Mouse (Mus musculus) kidney, embryonic 14.5 days (tissue): ENCODE measurements around the gene Igf1. TPM values are rescaled to one million over a fixed set of nuclear protein-coding genes. Genes with fewer than 3 reads are reported as not detected.

ENCODE experiments used
- ATAC-seq: fragments of 200-750 bp; cut with Nextera tagmentation; 2 replicates; pipeline ENCODE4 v1.8.0; 2017; ENCODE audit warnings: moderate number of reproducible peaks, mild to moderate bottlenecking, moderate TSS enrichment, moderate library complexity; ENCODE audit not compliant: low FRiP score, low TSS enrichment
- H3K27ac ChIP-seq: fragments of 300-500 bp; sonication (generic); 2 replicates; pipeline ENCODE4 v1.5.1; 2014; ENCODE audit warnings: low read depth, mild to moderate bottlenecking, low read length, moderate library complexity, mixed read lengths
- H3K27me3 ChIP-seq: fragments of 300-500 bp; sonication (generic); 2 replicates; pipeline ENCODE4 v1.6.1; 2014; ENCODE audit warnings: mild to moderate bottlenecking, low read length; ENCODE audit not compliant: control insufficient read depth, insufficient read depth
- H3K36me3 ChIP-seq: fragments of 300-500 bp; sonication (generic); 2 replicates; pipeline ENCODE4 v1.6.1; 2014; ENCODE audit warnings: low read length, mixed read lengths; ENCODE audit not compliant: control insufficient read depth, insufficient read depth
- H3K4me1 ChIP-seq: fragments of 300-500 bp; sonication (generic); 2 replicates; pipeline ENCODE4 v1.6.1; 2014; ENCODE audit warnings: low read length, mixed read lengths; ENCODE audit not compliant: control insufficient read depth, insufficient read depth
- H3K4me2 ChIP-seq: fragments of 300-500 bp; sonication (generic); replicated peaks from 2 replicates; pipeline ENCODE4 v1.6.1; 2014; ENCODE audit warnings: low read depth, mild to moderate bottlenecking, low read length
- H3K4me3 ChIP-seq: fragments of 300-500 bp; sonication (generic); 2 replicates; pipeline ENCODE4 v1.5.1; 2014; ENCODE audit warnings: mild to moderate bottlenecking, low read length
- H3K9ac ChIP-seq: fragments of 300-500 bp; sonication (generic); 2 replicates; pipeline ENCODE4 v1.6.1; 2014; ENCODE audit warnings: low read depth, mild to moderate bottlenecking, low read length, moderate library complexity
- H3K9me3 ChIP-seq: fragments of 300-500 bp; sonication (generic); 2 replicates; pipeline ENCODE4 v1.6.1; 2016; ENCODE audit warnings: low read length; ENCODE audit not compliant: control insufficient read depth
- WGBS: fragments of 180-500 bp; shearing (Covaris S2); extraction: QIAGEN DNeasy Blood & Tissue Kit; methylation state at CpG from one replicate; pipeline ENCODE4 v1.1.7; 2014; 5-methylcytosine and 5-hydroxymethylcytosine counted together
- polyA plus RNA-seq: library from polyadenylated mRNA; unstranded; fragments of >200 nt; fragmentation: Nextera tagmentation; extraction: Ambion mirVana; gene quantifications from 2 replicates; pipeline ENCODE4 v1.2.1, GENCODE M21; 2014

The Igf1 gene
- polyA plus RNA-seq, 1 experiment from 2014 or later = 28.2 TPM

DNA sequence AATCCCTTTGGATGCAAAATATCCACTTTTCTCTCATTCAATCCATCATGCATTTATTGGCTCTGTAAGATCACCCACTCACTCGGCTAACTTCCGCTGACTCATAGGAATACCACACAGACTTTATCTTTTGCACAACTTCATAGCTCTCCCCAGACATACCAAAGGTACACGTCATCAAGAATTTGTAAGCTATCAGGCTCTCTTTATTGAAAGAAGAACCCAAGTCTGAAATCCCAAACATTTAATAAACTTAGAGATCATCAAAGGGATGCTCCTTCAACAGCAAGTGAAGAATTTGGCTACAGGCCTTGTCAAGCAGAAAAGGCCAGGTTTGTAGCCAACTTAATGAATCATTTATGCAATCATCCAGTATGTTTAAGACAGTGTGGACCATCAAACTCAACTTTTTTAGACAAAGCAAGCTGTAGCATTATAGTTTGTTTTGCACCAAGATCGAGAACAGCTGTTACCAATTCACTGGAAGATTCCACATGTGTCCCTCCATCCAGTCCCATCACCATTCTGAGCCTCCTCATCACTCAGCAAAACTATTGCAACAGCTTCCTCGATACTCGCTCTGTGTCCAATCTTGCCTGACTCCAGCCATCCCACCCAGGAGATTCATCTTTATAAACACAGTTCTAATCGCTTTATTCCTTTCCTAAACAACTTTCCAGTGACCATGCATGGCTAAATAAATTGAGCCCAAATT lies 22.2 kb downstream of the Igf1 start:
- Histone ChIP-seq H3K27me3 (no peaks in the 10 kb centered on the region), H3K27ac (no peak overlapping the region), H3K36me3 (no peaks in the 10 kb centered on the region), H3K9me3 (no peaks in the 10 kb centered on the region), H3K4me2 (no peak overlapping the region), H3K9ac (no peak overlapping the region), H3K4me1 (no peaks in the 10 kb centered on the region), H3K4me3 (no peak overlapping the region)
- WGBS = 95% methylated on average over 7 of the region's 7 CpGs
- ATAC-seq = no peak

GRCm38 (mm10) chr10:87885326-87886040 lies 27.4 kb downstream of the Igf1 start:
- Histone ChIP-seq H3K9ac (no peak overlapping the region), H3K36me3 (no peaks in the 10 kb centered on the region), H3K4me2 (no peak overlapping the region), H3K4me3 (no peak overlapping the region), H3K9me3 (no peaks in the 10 kb centered on the region), H3K27me3 (no peaks in the 10 kb centered on the region), H3K4me1 (no peaks in the 10 kb centered on the region), H3K27ac (no peak overlapping the region)
- no peak for ATAC-seq
- WGBS = 90% methylated on average over 2 of the region's 2 CpGs

- no peaks in the 10 kb centered on the region for H3K4me1 ChIP-seq
- H3K27ac ChIP-seq = no peak overlapping the region
- no peak overlapping the region for H3K4me3 ChIP-seq
- H3K9me3 ChIP-seq = no peaks in the 10 kb centered on the region
- no peaks in the 10 kb centered on the region for H3K36me3 ChIP-seq
- ATAC-seq = no peak
- H3K9ac ChIP-seq = no peak overlapping the region
- no peak overlapping the region for H3K4me2 ChIP-seq
- no peaks in the 10 kb centered on the region for H3K27me3 ChIP-seq
These were observed 31.8 kb downstream of the Igf1 start for GRCm38 (mm10) chr10:87889850-87890249.

- Histone ChIP-seq H3K4me1 (no peaks in the 10 kb centered on the region), H3K4me2 (no peak overlapping the region), H3K4me3 (no peak overlapping the region), H3K9me3 (no peaks in the 10 kb centered on the region), H3K27ac (no peak overlapping the region), H3K27me3 (no peaks in the 10 kb centered on the region), H3K9ac (no peak overlapping the region), H3K36me3 (no peaks in the 10 kb centered on the region)
- no peak for ATAC-seq
These were observed 34.2 kb downstream of the Igf1 start for GRCm38 (mm10) chr10:87892256-87892655.

DNA sequence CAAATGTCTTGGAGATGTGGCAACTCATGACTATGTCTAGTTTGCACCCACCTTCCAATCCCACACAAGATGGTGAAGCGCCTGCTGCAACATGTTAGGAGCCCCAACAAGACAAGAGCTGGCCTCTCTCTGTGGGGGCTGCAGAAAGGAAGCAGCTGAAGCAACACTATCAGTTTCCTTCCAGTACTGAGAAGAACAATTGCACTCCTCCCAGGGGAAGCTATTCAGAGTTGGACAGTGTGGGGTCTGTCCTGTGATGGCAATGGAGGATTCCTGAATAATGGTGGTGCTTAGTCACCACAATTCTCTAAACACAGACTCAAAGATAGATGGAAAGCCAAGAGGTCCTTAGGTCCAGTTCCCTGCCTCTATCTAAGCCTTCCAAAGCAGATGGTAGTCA lies 35.2 kb downstream of the Igf1 start:
- Histone ChIP-seq H3K4me2 (no peak overlapping the region), H3K36me3 (no peaks in the 10 kb centered on the region), H3K4me3 (no peak overlapping the region), H3K27me3 (no peaks in the 10 kb centered on the region), H3K9me3 (no peaks in the 10 kb centered on the region), H3K9ac (no peak overlapping the region), H3K4me1 (no peaks in the 10 kb centered on the region), H3K27ac (no peak overlapping the region)
- WGBS = 90% methylated on average over 1 of the region's 1 CpGs
- ATAC-seq = no peak

GRCm38 (mm10) chr10:87894461-87895120 lies 36.5 kb downstream of the Igf1 start:
- Histone ChIP-seq H3K36me3 (no peaks in the 10 kb centered on the region), H3K4me3 (no peak overlapping the region), H3K27me3 (no peaks in the 10 kb centered on the region), H3K27ac (no peak overlapping the region), H3K9ac (no peak overlapping the region), H3K9me3 (no peaks in the 10 kb centered on the region), H3K4me1 (no peaks in the 10 kb centered on the region), H3K4me2 (no peak overlapping the region)
- ATAC-seq = no peak
- 79% methylated on average over 4 of the region's 4 CpGs for WGBS

- ATAC-seq = no peak
- WGBS = 63% methylated on average over 2 of the region's 2 CpGs
- no peaks in the 10 kb centered on the region for H3K9me3 ChIP-seq
These were observed 37.3 kb downstream of the Igf1 start for GRCm38 (mm10) chr10:87895351-87895750.

GRCm38 (mm10) chr10:87897331-87897730 lies 39.3 kb downstream of the Igf1 start:
- no peaks in the 10 kb centered on the region for H3K36me3 ChIP-seq
- no peak for ATAC-seq
- H3K9me3 ChIP-seq = no peaks in the 10 kb centered on the region
- 96% methylated on average over 4 of the region's 4 CpGs for WGBS
- H3K4me1 ChIP-seq = no peaks in the 10 kb centered on the region
- no peak overlapping the region for H3K9ac ChIP-seq
- H3K27ac ChIP-seq = no peak overlapping the region
- H3K27me3 ChIP-seq = no peaks in the 10 kb centered on the region
- H3K4me2 ChIP-seq = no peak overlapping the region
- no peak overlapping the region for H3K4me3 ChIP-seq

More at GRCm38 (mm10) chr10:87895351-87895750, 37.3 kb downstream of the Igf1 start:
- Histone ChIP-seq H3K9ac (no peak overlapping the region), H3K4me3 (no peak overlapping the region), H3K4me1 (no peaks in the 10 kb centered on the region), H3K27me3 (no peaks in the 10 kb centered on the region), H3K4me2 (no peak overlapping the region), H3K36me3 (no peaks in the 10 kb centered on the region), H3K27ac (no peak overlapping the region)

DNA sequence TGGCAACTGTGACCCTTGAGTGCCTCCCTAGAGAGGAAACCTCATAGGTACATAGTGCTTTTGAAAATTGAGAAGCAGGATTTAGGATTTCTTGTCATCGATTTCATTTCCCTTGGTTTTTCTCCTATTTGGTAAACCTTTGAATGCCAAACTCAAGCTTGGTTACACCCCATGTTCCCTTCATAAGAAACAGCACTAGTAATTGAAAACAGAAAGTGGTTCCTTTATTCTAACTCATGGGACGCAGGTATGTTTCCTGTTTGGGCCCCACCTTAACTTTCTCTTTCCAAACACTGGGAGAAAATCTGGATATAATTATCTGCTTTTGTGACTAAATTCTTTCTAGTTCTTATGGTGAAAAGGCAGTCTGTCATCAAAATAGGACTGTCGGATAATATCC lies 40.8 kb downstream of the Igf1 start:
- Histone ChIP-seq H3K9ac (no peak overlapping the region), H3K9me3 (no peaks in the 10 kb centered on the region), H3K4me2 (no peak overlapping the region), H3K36me3 (no peaks in the 10 kb centered on the region), H3K4me1 (no peaks in the 10 kb centered on the region), H3K27ac (no peak overlapping the region), H3K4me3 (no peak overlapping the region), H3K27me3 (no peaks in the 10 kb centered on the region)
- WGBS = 87% methylated on average over 3 of the region's 3 CpGs
- no peak for ATAC-seq
